In genomic region chr2:18586925-18587724, GRCm38 (mm10) we compare ENCODE assay signal across 8 mouse cellular contexts.
A peak's percentile ranks its signal among the peaks of the same experiment; 100 is the strongest.
DNase-seq lines count a peak whose midpoint lies in the region; ATAC-seq and TF ChIP-seq lines count a peak whose summit lies in the region.

No protein-coding gene starts in this region.

- no peaks in the 10 kb centered on the region for H3K9me3 ChIP-seq in forebrain, embryonic 13.5 days (replicated peaks)
- no peaks in the 10 kb centered on the region for H3K9me3 ChIP-seq in heart, postnatal 0 days (replicated peaks; ENCODE audit: control insufficient read depth, low read length)
- no peaks in the 10 kb centered on the region for H3K9me3 ChIP-seq in liver, embryonic 14.5 days (ENCODE audit: control insufficient read depth, low read length)
- H3K9me3 ChIP-seq in neural tube, embryonic 12.5 days, result no peaks in the 10 kb centered on the region
- no peaks in the 10 kb centered on the region for H3K9me3 ChIP-seq in stomach, postnatal 0 days (ENCODE audit: control insufficient read depth, low read length)

- peak; percentile 71 for DNase-seq in ES-CJ7 (ENCODE audit: low read depth, low spot score)
- DNase-seq in heart, postnatal 0 days (ENCODE audit: low spot score), result peak; percentile 68
- DNase-seq in kidney, postnatal 36 days, result peak; percentile 81 to 89
- DNase-seq in liver, embryonic 14.5 days (ENCODE audit: low read depth in 3 of 3, low spot score in 3 of 3), result peak; percentile 49 to 69 (median 49)
- DNase-seq in stomach, postnatal 0 days (ENCODE audit: low spot score), result peak; percentile 81

- H3K36me3 ChIP-seq in forebrain, embryonic 13.5 days (ENCODE audit: poor library complexity, severe bottlenecking), result no peaks in the 10 kb centered on the region
- H3K36me3 ChIP-seq in heart, postnatal 0 days (replicated peaks; ENCODE audit: control insufficient read depth, insufficient read depth, low read length), result no peaks in the 10 kb centered on the region
- H3K36me3 ChIP-seq in liver, embryonic 14.5 days (replicated peaks; ENCODE audit: control insufficient read depth, insufficient read depth, low read depth), result no peaks in the 10 kb centered on the region
- no peaks in the 10 kb centered on the region for H3K36me3 ChIP-seq in neural tube, embryonic 12.5 days
- H3K36me3 ChIP-seq in stomach, postnatal 0 days (ENCODE audit: control insufficient read depth, insufficient read depth, low read length), result no peaks in the 10 kb centered on the region

- under 1% methylated on average over 31 of the region's 31 CpGs for WGBS in forebrain, embryonic 13.5 days
- under 1% methylated on average over 31 of the region's 31 CpGs for WGBS in heart, postnatal 0 days
- WGBS in liver, embryonic 14.5 days (ENCODE audit: insufficient replicate concordance), result under 1% methylated on average over 31 of the region's 31 CpGs
- 1% methylated on average over 31 of the region's 31 CpGs for WGBS in neural tube, embryonic 12.5 days
- WGBS in stomach, postnatal 0 days, result under 1% methylated on average over 31 of the region's 31 CpGs

- H3K27me3 ChIP-seq in forebrain, embryonic 13.5 days, result peaks cover 4% of the 10 kb centered on the region; the same call in 1 of the 2 replicates
- no peaks in the 10 kb centered on the region for H3K27me3 ChIP-seq in heart, postnatal 0 days (ENCODE audit: control insufficient read depth, insufficient read depth, low read length)
- no peaks in the 10 kb centered on the region for H3K27me3 ChIP-seq in liver, embryonic 14.5 days (ENCODE audit: control insufficient read depth, insufficient read depth, low read length)
- H3K27me3 ChIP-seq in neural tube, embryonic 12.5 days (replicated peaks), result no peaks in the 10 kb centered on the region
- no peaks in the 10 kb centered on the region for H3K27me3 ChIP-seq in stomach, postnatal 0 days (ENCODE audit: control insufficient read depth, insufficient read depth, low read length)

- no peak for TF ChIP-seq EP300 in heart, postnatal 0 days (IDR thresholded peaks at IDR 0.05; ENCODE audit: low read depth)
- TF ChIP-seq EP300 in liver, embryonic 14.5 days (IDR thresholded peaks at IDR 0.05; ENCODE audit: low read depth), result no peak
- TF ChIP-seq EP300 in stomach, postnatal 0 days (optimal IDR thresholded peaks at IDR 0.05), result no peak

- peaks cover 3% of the 10 kb centered on the region for H3K4me1 ChIP-seq in forebrain, embryonic 13.5 days
- no peaks in the 10 kb centered on the region for H3K4me1 ChIP-seq in heart, postnatal 0 days (ENCODE audit: control insufficient read depth, insufficient read depth)
- peaks cover 5 to 7% of the 10 kb centered on the region in 2 experiments; a peak in 2 of 4 replicates for H3K4me1 ChIP-seq in liver, embryonic 14.5 days (replicated peaks; ENCODE audit: control insufficient read depth in 2 of 2, insufficient read depth in 2 of 2, low read length in 1 of 2)
- H3K4me1 ChIP-seq in neural tube, embryonic 12.5 days, result no peaks in the 10 kb centered on the region
- H3K4me1 ChIP-seq in stomach, postnatal 0 days (replicated peaks; ENCODE audit: control insufficient read depth, insufficient read depth), result no peaks in the 10 kb centered on the region

- TF ChIP-seq CTCF in heart, postnatal 0 days (IDR thresholded peaks at IDR 0.05; ENCODE audit: low read depth), result 0 out of 2 replicates have a peak, but pooled peaks have one; percentile 4
- TF ChIP-seq CTCF in liver, embryonic 14.5 days (IDR thresholded peaks at IDR 0.05; ENCODE audit: low read depth), result no peak
- TF ChIP-seq CTCF in stomach, postnatal 0 days (IDR thresholded peaks at IDR 0.05; ENCODE audit: low read depth), result no peak

- H3K9ac ChIP-seq in forebrain, embryonic 13.5 days, result peak overlapping the region; percentile 65
- H3K9ac ChIP-seq in heart, postnatal 0 days (replicated peaks; ENCODE audit: low read depth, low read length), result peak overlapping the region; percentile 56
- peak overlapping the region; percentile 68 for H3K9ac ChIP-seq in liver, embryonic 14.5 days (replicated peaks)
- peak overlapping the region; percentile 35 for H3K9ac ChIP-seq in neural tube, embryonic 12.5 days
- peak overlapping the region; percentile 55 for H3K9ac ChIP-seq in stomach, postnatal 0 days (ENCODE audit: low read length)

- H3K27ac ChIP-seq in forebrain, embryonic 13.5 days, result no peak overlapping the region
- H3K27ac ChIP-seq in heart, postnatal 0 days (ENCODE audit: low read depth), result peak overlapping the region; percentile 65
- no peak overlapping the region; the same call in 1 of the 2 replicates for H3K27ac ChIP-seq in liver, embryonic 14.5 days
- no peak overlapping the region for H3K27ac ChIP-seq in neural tube, embryonic 12.5 days
- peak overlapping the region; percentile 74 for H3K27ac ChIP-seq in stomach, postnatal 0 days (replicated peaks)

- H3K4me2 ChIP-seq in forebrain, embryonic 13.5 days, result peak overlapping the region; percentile 61
- peak overlapping the region; percentile 87 for H3K4me2 ChIP-seq in heart, postnatal 0 days (ENCODE audit: low read depth, low read length)
- peak overlapping the region; percentile 64 for H3K4me2 ChIP-seq in liver, embryonic 14.5 days (ENCODE audit: low read depth)
- peak overlapping the region; percentile 56 for H3K4me2 ChIP-seq in neural tube, embryonic 12.5 days (replicated peaks)
- peak overlapping the region; percentile 66 for H3K4me2 ChIP-seq in stomach, postnatal 0 days (replicated peaks; ENCODE audit: low read depth)

- peak; percentile 77 for ATAC-seq in cerebellum, adult (ENCODE audit: insufficient number of reproducible peaks, low FRiP score, low TSS enrichment)
- ATAC-seq in forebrain, embryonic 13.5 days, result peak; percentile 90
- ATAC-seq in heart, postnatal 0 days (ENCODE audit: insufficient read depth, low read depth), result peak; percentile 81
- peak; percentile 80 for ATAC-seq in liver, embryonic 14.5 days (ENCODE audit: insufficient read depth)
- peak; percentile 85 for ATAC-seq in neural tube, embryonic 12.5 days (ENCODE audit: low FRiP score, low read depth)
- ATAC-seq in stomach, postnatal 0 days (ENCODE audit: low FRiP score, low TSS enrichment), result peak; percentile 78

- peak overlapping the region; percentile 56 for H3K4me3 ChIP-seq in forebrain, embryonic 13.5 days
- H3K4me3 ChIP-seq in heart, postnatal 0 days (ENCODE audit: low read depth, low read length), result peak overlapping the region; percentile 67
- H3K4me3 ChIP-seq in liver, embryonic 14.5 days (ENCODE audit: insufficient read depth in 1 of 2, low read depth in 2 of 2, low read length in 2 of 2), result peak overlapping the region; percentile 67 to 82
- peak overlapping the region; percentile 54 for H3K4me3 ChIP-seq in neural tube, embryonic 12.5 days
- peak overlapping the region; percentile 59 for H3K4me3 ChIP-seq in stomach, postnatal 0 days (ENCODE audit: low read depth, low read length)

Comparison
In these comparisons a context has a peak if more than half of its experiments do, and no peak if none do; other contexts are left out.
1. H3K27ac ChIP-seq: peak in heart, postnatal 0 days (single experiment) and stomach, postnatal 0 days (single experiment); none in forebrain, embryonic 13.5 days (single experiment), liver, embryonic 14.5 days (single experiment) and neural tube, embryonic 12.5 days (single experiment).
2. Peak in every context shown above with its lines, with median percentiles within 50 percentile points of each other: DNase-seq, ATAC-seq, H3K4me2 ChIP-seq, H3K4me3 ChIP-seq and H3K9ac ChIP-seq.